Mouse (Mus musculus) testis, adult 2 months (tissue): ENCODE measurements around the gene Lyrm4.

Experiments used
- CTCF ChIP-seq: fragments of 200-500 bp; IDR thresholded peaks from 2 replicates; pipeline ENCODE4 v1.5.1; 2012; ENCODE audit warnings: low read depth, mild to moderate bottlenecking, inconsistent platforms, low read length, moderate library complexity; ENCODE audit not compliant: control insufficient read depth, insufficient read depth, insufficient replicate concordance
- POLR2A ChIP-seq: fragments of 200-500 bp; IDR thresholded peaks from 2 replicates; pipeline ENCODE4 v1.6.1; 2012; ENCODE audit warnings: low read depth, mild to moderate bottlenecking, inconsistent platforms, low read length, moderate library complexity; ENCODE audit not compliant: control insufficient read depth

GRCm38 (mm10) chr13:36057489-36057888 is 59.8 kb downstream of the Lyrm4 start:
- no peak for TF ChIP-seq CTCF
- no peak for TF ChIP-seq POLR2A
